Mouse (Mus musculus): ENCODE measurements around the gene Ogdh. TPM values are rescaled to one million over a fixed set of nuclear protein-coding genes. Genes with fewer than 3 reads are reported as not detected.

The Ogdh gene
- 65.8 and 69.8 TPM in 2 replicates for polyA plus RNA-seq (2012; rRNA removed)

DNA sequence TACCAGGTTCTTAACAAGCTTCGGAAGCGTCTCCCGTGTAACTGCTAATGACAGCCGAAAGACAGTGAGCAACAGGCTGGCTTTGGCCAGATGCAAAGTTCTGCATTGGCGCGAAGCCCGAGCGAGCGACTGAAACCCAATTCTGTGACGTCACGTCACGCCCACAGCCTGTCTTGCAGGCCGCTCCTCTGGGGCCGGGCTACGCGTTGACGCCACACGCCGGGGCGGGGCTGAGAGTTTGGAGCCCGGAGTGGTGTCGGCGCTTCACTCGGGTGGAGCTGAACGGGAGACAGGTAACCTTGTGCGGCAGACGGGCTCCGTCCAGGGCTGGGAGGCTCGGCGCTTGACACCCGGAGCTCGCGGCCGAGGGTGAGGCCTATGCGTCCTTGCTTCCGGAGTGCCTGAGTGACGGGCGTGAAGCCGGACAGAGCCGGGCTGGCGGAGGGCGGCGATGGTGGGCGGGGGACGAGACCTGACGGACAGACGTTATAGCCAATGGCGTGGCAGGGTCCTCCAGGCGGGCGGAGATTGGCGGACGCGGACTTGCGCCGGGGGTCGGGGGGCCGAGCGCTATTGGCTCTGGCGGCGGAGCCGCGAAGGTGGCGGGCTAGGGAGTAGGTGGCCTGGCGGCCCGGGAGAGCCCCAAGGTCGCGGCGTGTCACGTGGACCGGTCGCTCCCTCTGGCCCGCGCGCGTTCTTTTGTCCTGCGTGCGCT is at the start of gene Ogdh:
Ogdh (plus strand) TSS at position 233 of the 715 bp plus-strand sequence.

DNA sequence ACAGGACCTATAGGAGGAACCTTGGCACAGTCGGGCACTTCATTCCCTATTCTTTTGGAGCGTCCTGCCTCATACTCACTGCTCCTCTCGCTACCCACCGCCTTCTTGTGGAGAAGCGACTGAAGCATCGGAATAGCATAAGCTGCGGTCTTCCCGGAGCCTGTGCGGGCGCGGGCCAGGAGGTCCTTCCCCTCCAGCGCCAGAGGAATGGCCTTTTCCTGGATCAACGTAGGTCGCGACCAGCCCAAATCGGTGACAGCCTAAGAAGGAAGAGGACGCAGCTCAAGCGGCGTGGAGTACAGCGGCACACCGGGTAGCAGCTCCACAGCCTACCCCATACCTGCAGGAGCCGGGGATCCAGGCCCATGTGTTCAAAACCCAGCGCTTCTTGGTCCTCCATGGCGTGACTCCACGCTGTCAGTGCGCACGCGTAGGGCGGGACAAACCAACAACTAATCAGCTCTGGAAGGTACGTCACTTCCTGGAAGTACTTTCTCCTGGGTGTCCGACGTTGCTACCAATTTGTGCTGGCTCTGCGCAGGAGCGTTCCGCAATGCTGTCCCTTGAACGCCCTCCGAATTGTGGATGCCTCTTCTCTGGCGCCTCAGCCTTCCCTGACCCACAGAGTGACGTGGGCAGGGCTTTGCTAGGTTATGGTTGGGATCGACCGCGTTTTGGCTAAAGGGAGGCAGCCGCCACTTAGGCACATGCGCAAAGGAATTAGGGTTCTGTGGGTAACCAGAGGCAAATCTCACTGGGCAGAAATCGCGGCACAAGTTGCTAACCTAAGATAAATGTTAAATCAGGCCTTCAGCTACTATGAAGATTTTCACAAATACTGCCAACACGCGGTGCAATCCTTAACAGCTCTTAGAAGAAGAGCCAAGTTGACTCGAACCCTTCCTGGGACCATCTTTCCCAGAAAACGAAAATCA is 23.8 kb upstream of the Ogdh start, which contains the start of gene Ddx56:
Ddx56 (minus strand) TSS at position 453 of the 935 bp plus-strand sequence.

DNA sequence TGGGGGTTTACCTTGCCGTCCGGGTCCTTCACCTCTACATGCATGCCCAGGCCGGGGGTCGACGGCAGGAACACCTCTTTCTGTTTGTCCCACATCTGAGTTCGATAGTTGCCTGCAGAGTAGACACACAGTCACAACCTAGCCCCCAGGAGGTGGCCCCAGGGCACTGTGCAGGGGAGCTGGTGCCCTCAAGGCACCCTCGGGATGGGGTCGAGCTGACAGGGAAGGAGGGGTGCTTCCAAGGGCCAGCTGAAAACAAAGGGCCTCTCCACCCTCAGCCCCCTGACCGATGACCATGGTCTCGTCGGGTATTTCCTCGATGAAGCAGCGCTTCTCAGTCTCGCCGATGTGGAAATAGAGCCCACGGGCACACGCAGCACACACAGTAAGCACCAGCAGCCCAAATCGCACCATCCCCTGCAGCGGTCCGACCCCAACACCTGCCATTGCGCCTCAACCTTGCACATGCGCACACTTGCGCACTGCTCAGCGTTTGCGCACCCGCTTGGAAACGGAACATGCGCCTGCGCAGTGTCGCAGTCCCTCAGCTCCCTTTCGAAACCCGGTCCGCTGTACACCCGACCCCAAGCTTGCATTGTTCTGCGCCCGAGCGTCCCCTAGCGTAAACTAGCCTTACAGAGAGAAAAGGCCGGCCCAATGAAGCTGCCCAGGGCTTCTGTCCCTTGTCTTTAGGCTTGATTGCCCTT is 16.9 kb upstream of the Ogdh start, which contains the start of gene Tmed4:
Tmed4 (minus strand) TSS at position 484 of the 707 bp plus-strand sequence.

DNA sequence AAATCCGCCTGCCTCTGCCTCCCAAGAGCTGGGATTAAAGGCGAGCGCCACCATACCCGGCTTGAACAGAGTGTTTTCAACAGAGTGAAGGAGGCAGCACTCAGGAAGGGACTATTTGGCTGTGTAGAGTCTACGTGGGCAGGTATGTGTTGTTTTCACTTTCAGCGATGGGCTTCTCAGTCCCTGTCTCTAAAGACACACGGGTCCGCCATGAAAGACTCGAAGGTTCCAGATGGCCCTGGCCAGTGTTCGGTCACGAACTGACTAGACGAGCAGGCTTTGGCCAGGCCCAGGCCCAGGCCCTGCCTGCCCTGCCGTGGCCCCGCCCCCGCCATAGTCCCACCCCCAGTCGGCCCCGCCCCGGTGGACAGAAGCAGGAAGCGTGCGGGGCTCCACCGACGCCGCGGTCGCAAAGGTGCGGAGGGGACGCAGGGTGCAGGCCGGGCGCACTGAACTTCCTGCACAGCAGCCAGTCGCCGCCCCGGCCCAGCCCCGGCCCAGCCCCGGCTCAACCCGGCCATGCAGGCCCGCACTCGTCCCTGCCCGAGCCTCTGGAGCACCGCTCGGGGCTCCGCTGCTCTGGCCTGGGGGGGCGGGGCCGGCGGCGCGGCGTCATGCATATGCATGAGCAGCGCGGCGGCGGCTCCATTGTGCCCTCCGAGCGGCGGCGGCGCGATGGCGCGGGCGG is 97.4 kb downstream of the Ogdh start, which contains the start of gene Zmiz2:
Zmiz2 (plus strand) TSS at position 349 of the 688 bp plus-strand sequence.

Other genes with a start within 250 kb of the Ogdh start
- gene Camk2b, start 225.3 kb upstream of the Ogdh start, polyA plus RNA-seq (2012; rRNA removed) = 247 and 282 TPM in 2 replicates
- gene A730071L15Rik, start 91.6 kb upstream of the Ogdh start, polyA plus RNA-seq (2012; rRNA removed) = 0.09 and 0.11 TPM in 2 replicates
- 75.0 and 77.9 TPM in 2 replicates for gene Nudcd3, start 91.2 kb upstream of the Ogdh start, polyA plus RNA-seq (2012; rRNA removed)
- 0.22 and 0.23 TPM in 2 replicates for gene Npc1l1, start 61.5 kb upstream of the Ogdh start, polyA plus RNA-seq (2012; rRNA removed)
- 48.9 and 51.0 TPM in 2 replicates for gene Ddx56, start 23.9 kb upstream of the Ogdh start, polyA plus RNA-seq (2012; rRNA removed)
- 142 and 143 TPM in 2 replicates for gene Tmed4, start 16.8 kb upstream of the Ogdh start, polyA plus RNA-seq (2012; rRNA removed)
- gene Zmiz2, start 97.4 kb downstream of the Ogdh start, polyA plus RNA-seq (2012; rRNA removed) = 54.5 and 82.1 TPM in 2 replicates
- 3,203 and 3,709 TPM in 2 replicates for gene Ppia, start 123.8 kb downstream of the Ogdh start, polyA plus RNA-seq (2012; rRNA removed)
- 140 and 150 TPM in 2 replicates for gene H2afv, start 152.8 kb downstream of the Ogdh start, polyA plus RNA-seq (2012; rRNA removed)
- 13.3 and 13.9 TPM in 2 replicates for gene Purb, start 184.3 kb downstream of the Ogdh start, polyA plus RNA-seq (2012; rRNA removed)
- gene Myo1g, start 229.3 kb downstream of the Ogdh start, polyA plus RNA-seq (2012; rRNA removed) = 0.51 and 0.59 TPM in 2 replicates

Measured in central nervous system, embryonic 18 days (tissue).